Mouse (Mus musculus): ENCODE results near the gene Stx12. TPM values are rescaled to one million over a fixed set of nuclear protein-coding genes. Genes with fewer than 3 reads are reported as not detected.

The Stx12 gene
- total RNA-seq, 2 experiments from 2014 or later, result 23.1 to 28.8 TPM

GRCm38 (mm10) chr4:132873481-132874362, 10.6 kb downstream of the Stx12 start:
- ATAC-seq (replicated peaks; ENCODE audit: low FRiP score, poor library complexity, severe bottlenecking), result no peak

- no peak for ATAC-seq (replicated peaks; ENCODE audit: low FRiP score, poor library complexity, severe bottlenecking)
Observed at GRCm38 (mm10) chr4:132871116-132871515, 13.2 kb downstream of the Stx12 start.

GRCm38 (mm10) chr4:132864856-132865255, 19.5 kb downstream of the Stx12 start:
- ATAC-seq (replicated peaks; ENCODE audit: low FRiP score, poor library complexity, severe bottlenecking), result no peak

- ATAC-seq (replicated peaks; ENCODE audit: low FRiP score, poor library complexity, severe bottlenecking), result no peak
Observed at GRCm38 (mm10) chr4:132863012-132863411, 21.3 kb downstream of the Stx12 start.

GRCm38 (mm10) chr4:132860880-132861279, 23.4 kb downstream of the Stx12 start:
- no peak for ATAC-seq (replicated peaks; ENCODE audit: low FRiP score, poor library complexity, severe bottlenecking)

GRCm38 (mm10) chr4:132843705-132844071, 40.6 kb downstream of the Stx12 start:
- ATAC-seq (replicated peaks; ENCODE audit: low FRiP score, poor library complexity, severe bottlenecking), result no peak

GRCm38 (mm10) chr4:132842970-132843704, 41.2 kb downstream of the Stx12 start, which contains the start of gene Ppp1r8:
TSS of gene Ppp1r8 (minus strand) at chr4:132843169.
- peak; percentile 96 for ATAC-seq (replicated peaks; ENCODE audit: low FRiP score, poor library complexity, severe bottlenecking)

- peak; percentile 76 for ATAC-seq (replicated peaks; ENCODE audit: low FRiP score, poor library complexity, severe bottlenecking)
Observed at GRCm38 (mm10) chr4:132842281-132842906, 41.9 kb downstream of the Stx12 start.

- no peak for ATAC-seq (replicated peaks; ENCODE audit: low FRiP score, poor library complexity, severe bottlenecking)
Observed at GRCm38 (mm10) chr4:132841493-132841892, 42.8 kb downstream of the Stx12 start.

- ATAC-seq (replicated peaks; ENCODE audit: low FRiP score, poor library complexity, severe bottlenecking), result peak; percentile 89
Observed at GRCm38 (mm10) chr4:132823614-132824366, 60.5 kb downstream of the Stx12 start.

GRCm38 (mm10) chr4:132818442-132818841, 65.9 kb downstream of the Stx12 start:
- no peak for ATAC-seq (replicated peaks; ENCODE audit: low FRiP score, poor library complexity, severe bottlenecking)

- no peak for ATAC-seq (replicated peaks; ENCODE audit: low FRiP score, poor library complexity, severe bottlenecking)
Observed at GRCm38 (mm10) chr4:132816855-132817254, 67.5 kb downstream of the Stx12 start.

GRCm38 (mm10) chr4:132816404-132816803, 67.9 kb downstream of the Stx12 start:
- ATAC-seq (replicated peaks; ENCODE audit: low FRiP score, poor library complexity, severe bottlenecking), result no peak

GRCm38 (mm10) chr4:132809621-132810020, 74.7 kb downstream of the Stx12 start:
- no peak for ATAC-seq (replicated peaks; ENCODE audit: low FRiP score, poor library complexity, severe bottlenecking)

- ATAC-seq (replicated peaks; ENCODE audit: low FRiP score, poor library complexity, severe bottlenecking), result no peak
Observed at GRCm38 (mm10) chr4:132807771-132808641, 76.3 kb downstream of the Stx12 start.

GRCm38 (mm10) chr4:132806620-132807191, 77.6 kb downstream of the Stx12 start:
- no peak for ATAC-seq (replicated peaks; ENCODE audit: low FRiP score, poor library complexity, severe bottlenecking)

GRCm38 (mm10) chr4:132805599-132806197, 78.6 kb downstream of the Stx12 start:
- ATAC-seq (replicated peaks; ENCODE audit: low FRiP score, poor library complexity, severe bottlenecking), result peak; percentile 60

- ATAC-seq (replicated peaks; ENCODE audit: low FRiP score, poor library complexity, severe bottlenecking), result no peak
Observed at GRCm38 (mm10) chr4:132805146-132805545, 79.2 kb downstream of the Stx12 start.
